Mouse (Mus musculus) C2C12 (cell line): ENCODE results near the gene Atp13a4. TPM values are rescaled to one million over a fixed set of nuclear protein-coding genes. Genes with fewer than 3 reads are reported as not detected.

Source experiments
- H3K27me3 ChIP-seq: one replicate; pipeline ENCODE4 v1.6.1; 2011; ENCODE audit not compliant: control insufficient read depth, insufficient read depth, insufficient read length
- H3K36me3 ChIP-seq: one replicate; pipeline ENCODE4 v1.6.1; 2011; ENCODE audit not compliant: control insufficient read depth, insufficient read depth
- H3K4me3 ChIP-seq: one replicate; pipeline ENCODE4 v1.5.1; 2011; ENCODE audit warnings: mild to moderate bottlenecking, control low read depth; ENCODE audit not compliant: poor library complexity, insufficient read depth, severe bottlenecking
- H3K79me2 ChIP-seq: one replicate; pipeline ENCODE4 v1.6.1; 2011; ENCODE audit not compliant: control insufficient read depth, insufficient read depth
- H3K79me3 ChIP-seq: one replicate; pipeline ENCODE4 v1.6.1; 2011; ENCODE audit warnings: low read depth, control low read depth
- H3ac ChIP-seq: one replicate; pipeline ENCODE3; 2011; ENCODE audit warnings: low read depth; ENCODE audit not compliant: control insufficient read depth, insufficient read length
- CEBPB ChIP-seq: IDR thresholded peaks from one replicate; pipeline ENCODE4 v1.6.1; 2011; ENCODE audit warnings: low read depth, mild to moderate bottlenecking, control low read depth, moderate library complexity
- CTCF ChIP-seq: IDR thresholded peaks from one replicate; pipeline ENCODE4 v1.5.1; 2011; ENCODE audit not compliant: control insufficient read depth, insufficient read depth, insufficient read length
- FOSL1 ChIP-seq: IDR thresholded peaks from one replicate; pipeline ENCODE4 v1.8.0; 2011; ENCODE audit warnings: mild to moderate bottlenecking, low read length; ENCODE audit not compliant: poor library complexity, insufficient read depth, severe bottlenecking
- MAX ChIP-seq: IDR thresholded peaks from one replicate; pipeline ENCODE4 v1.6.1; 2011; ENCODE audit warnings: mild to moderate bottlenecking, control low read depth
- MYOD1 ChIP-seq: IDR thresholded peaks from one replicate; pipeline ENCODE4 v1.6.1; 2011; ENCODE audit warnings: low read depth; ENCODE audit not compliant: control insufficient read depth, insufficient read length
- MYOG ChIP-seq: IDR thresholded peaks from one replicate; pipeline ENCODE4 v1.6.1; 2011; ENCODE audit not compliant: control insufficient read depth, insufficient read length; ENCODE audit errors: extremely low read depth
- USF1 ChIP-seq: IDR thresholded peaks from one replicate; pipeline ENCODE4 v1.6.1; 2011; ENCODE audit warnings: low read depth, mild to moderate bottlenecking, control low read depth, moderate library complexity
- polyA plus RNA-seq: library from polyadenylated mRNA; unstranded; fragments of >200 nt; fragmentation: generic; extraction: Trizol; gene quantifications from one replicate; pipeline ENCODE4 v1.2.1, GENCODE M21; 2012; ENCODE audit warnings: missing spikeins

Atp13a4 gene
- polyA plus RNA-seq, 1 experiment = 0.01 TPM

DNA sequence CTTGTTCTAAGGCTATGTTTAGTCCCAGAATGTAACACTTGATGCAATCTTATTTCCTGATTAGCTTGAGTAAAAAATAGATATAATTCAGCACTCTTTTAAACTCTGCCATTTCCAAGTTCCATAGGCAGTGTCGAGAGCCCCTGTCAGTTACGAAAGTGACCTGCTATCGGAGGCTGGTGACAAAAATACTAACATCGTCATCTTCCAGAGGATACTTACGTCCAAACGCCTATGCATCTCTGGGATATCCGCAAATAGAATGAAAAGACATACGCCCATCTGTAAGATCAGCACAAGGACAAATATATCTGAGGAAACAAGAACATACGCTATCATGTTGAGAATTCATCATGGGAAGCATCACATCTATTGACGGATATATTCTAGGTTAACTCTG is 137.3 kb downstream of the Atp13a4 start:
- H3K36me3 ChIP-seq = no peaks in the 10 kb centered on the region
- H3K27me3 ChIP-seq = no peaks in the 10 kb centered on the region
- H3K4me3 ChIP-seq = no peak overlapping the region
- no peaks in the 10 kb centered on the region for H3K79me3 ChIP-seq
- no peak overlapping the region for H3ac ChIP-seq
- TF ChIP-seq CEBPB (no peak), FOSL1 (no peak), CTCF (no peak), USF1 (no peak), MYOG (no peak), MYOD1 (no peak), MAX (no peak)
- no peaks in the 10 kb centered on the region for H3K79me2 ChIP-seq

DNA sequence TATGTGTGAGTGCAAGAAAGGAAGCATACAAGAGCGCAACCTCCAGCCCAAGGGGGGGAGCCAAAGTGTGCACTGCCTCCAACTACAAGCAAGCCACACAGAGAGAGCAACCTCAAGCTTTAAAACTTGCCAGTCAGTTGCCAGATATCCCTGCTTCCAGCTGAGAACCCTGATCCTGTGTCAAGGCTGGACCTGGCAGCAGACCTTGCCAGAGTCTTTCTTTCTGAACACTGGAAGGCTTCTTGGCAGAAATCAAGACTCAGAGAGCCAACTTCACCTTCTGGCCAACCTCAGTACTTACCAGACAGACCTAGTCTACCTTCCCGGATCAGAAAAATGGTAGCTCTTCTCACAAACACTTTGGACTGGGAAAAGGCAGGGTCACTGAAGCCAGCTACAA is 145.6 kb downstream of the Atp13a4 start:
- no peak overlapping the region for H3ac ChIP-seq
- TF ChIP-seq FOSL1 = no peak
- TF ChIP-seq MYOD1 = no peak
- no peak for TF ChIP-seq MYOG
- no peak for TF ChIP-seq USF1
- TF ChIP-seq CEBPB = no peak
- TF ChIP-seq MAX = no peak
- no peak for TF ChIP-seq CTCF
- H3K79me2 ChIP-seq = no peaks in the 10 kb centered on the region
- H3K4me3 ChIP-seq = no peak overlapping the region
- H3K27me3 ChIP-seq = no peaks in the 10 kb centered on the region
- H3K79me3 ChIP-seq = no peaks in the 10 kb centered on the region
- no peaks in the 10 kb centered on the region for H3K36me3 ChIP-seq

DNA sequence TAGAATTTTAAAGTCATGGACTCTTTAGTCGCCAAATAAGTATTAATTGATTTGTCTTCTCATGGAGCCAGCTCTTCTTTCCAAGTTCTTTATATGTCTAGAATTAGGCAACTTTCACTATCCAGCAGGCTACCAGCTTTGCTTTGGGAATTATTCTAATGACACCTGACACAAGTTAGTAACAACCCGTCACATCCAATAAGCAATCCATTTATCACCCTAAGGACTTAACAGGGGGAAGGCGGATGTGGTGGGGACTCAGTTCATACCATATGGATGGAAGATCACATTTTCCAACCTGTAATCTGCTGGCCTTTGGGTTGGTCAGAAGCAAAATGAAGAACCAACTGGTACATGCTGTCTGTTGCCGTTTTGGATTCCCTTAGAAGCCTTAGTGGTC is 159.9 kb downstream of the Atp13a4 start:
- Histone ChIP-seq H3K79me3 (no peaks in the 10 kb centered on the region), H3K27me3 (no peaks in the 10 kb centered on the region), H3K79me2 (no peaks in the 10 kb centered on the region), H3ac (no peak overlapping the region), H3K4me3 (no peak overlapping the region), H3K36me3 (no peaks in the 10 kb centered on the region)
- TF ChIP-seq CEBPB (no peak), MYOG (no peak), MAX (no peak), CTCF (no peak), FOSL1 (no peak), MYOD1 (no peak), USF1 (no peak)

DNA sequence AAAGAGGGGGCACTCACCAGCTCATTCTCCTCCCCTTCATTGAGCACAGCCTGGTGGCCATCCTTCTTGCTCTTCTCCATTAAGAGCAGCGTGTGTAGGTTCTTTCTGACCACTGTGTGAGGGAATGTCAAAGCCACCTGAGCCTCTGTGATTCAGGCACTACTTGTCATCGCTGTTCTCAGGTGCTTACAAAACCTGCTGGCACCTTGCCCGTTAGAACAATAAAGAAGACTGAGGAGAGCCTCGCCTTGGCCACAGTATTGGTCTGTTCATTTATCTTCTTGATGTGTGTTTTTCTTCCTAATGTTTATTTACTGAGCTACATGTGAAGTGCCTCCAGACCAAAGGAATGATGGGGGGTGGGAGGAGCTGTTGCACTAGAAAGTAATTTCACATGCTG is 166.2 kb downstream of the Atp13a4 start, which contains the start of gene Atp13a5:
Gene Atp13a5 (minus strand): TSS at position 275 of the 400 bp plus-strand sequence.
- no peak within 1 kb of the TSS for H3ac ChIP-seq
- no peaks in the 10 kb centered on the region for H3K79me2 ChIP-seq
- no peaks in the 10 kb centered on the region for H3K27me3 ChIP-seq
- no peak within 1 kb of the TSS for H3K4me3 ChIP-seq
- no peaks in the 10 kb centered on the region for H3K79me3 ChIP-seq
- TF ChIP-seq FOSL1 (no peak), CEBPB (no peak), MYOD1 (no peak), CTCF (no peak), MAX (no peak), USF1 (no peak), MYOG (no peak)
- H3K36me3 ChIP-seq = no peaks in the 10 kb centered on the region

DNA sequence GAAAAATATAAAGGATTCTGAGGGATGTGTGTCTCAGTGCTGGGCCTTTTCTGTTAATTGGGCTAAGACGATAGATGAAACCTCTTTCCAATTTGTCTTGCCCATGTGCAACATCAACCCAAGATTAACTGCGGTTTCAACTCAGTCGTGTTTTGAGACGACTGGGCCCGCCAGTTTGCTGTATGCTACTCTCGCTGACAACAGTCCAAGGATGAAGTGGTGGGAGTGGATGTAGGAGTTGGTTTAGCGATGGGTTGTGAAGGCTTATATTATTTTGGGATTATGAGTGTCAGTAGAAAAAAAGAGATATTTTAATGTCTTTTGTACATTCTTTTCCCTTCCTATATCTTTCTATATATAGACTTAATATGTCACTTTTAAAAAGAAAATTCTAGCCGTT is 170.0 kb downstream of the Atp13a4 start:
- no peaks in the 10 kb centered on the region for H3K79me2 ChIP-seq
- no peak for TF ChIP-seq MYOG
- no peak for TF ChIP-seq CTCF
- TF ChIP-seq CEBPB = no peak
- no peak for TF ChIP-seq FOSL1
- no peak for TF ChIP-seq USF1
- no peak for TF ChIP-seq MAX
- no peak for TF ChIP-seq MYOD1
- H3K4me3 ChIP-seq = no peak overlapping the region
- H3ac ChIP-seq = no peak overlapping the region
- H3K36me3 ChIP-seq = no peaks in the 10 kb centered on the region
- H3K27me3 ChIP-seq = no peaks in the 10 kb centered on the region
- H3K79me3 ChIP-seq = no peaks in the 10 kb centered on the region

Other genes starting within 250 kb of the Atp13a4 start
- gene Atp13a5, start 166.1 kb downstream of the Atp13a4 start, polyA plus RNA-seq = not detected
- 13.8 TPM for gene Opa1, start 34.5 kb upstream of the Atp13a4 start, polyA plus RNA-seq